Mouse (Mus musculus): Measurements from ENCODE around the gene Mreg.
"Not testable (repeated sequence)": the region's sequence is repeated elsewhere in the genome, so short reads cannot be mapped to it uniquely, and the experiment has no call there.

Mreg gene

GRCm38 (mm10) chr1:72211701-72212699 lies at the start of gene Mreg:
Mreg (minus strand) TSS chr1:72212307.
- DNase-seq: peak; percentile 59

- DNase-seq: no peak
Observed at GRCm38 (mm10) chr1:72256381-72257256, 44.5 kb upstream of the Mreg start.

- no peak for DNase-seq
Observed at GRCm38 (mm10) chr1:72255854-72256175, 43.7 kb upstream of the Mreg start.

GRCm38 (mm10) chr1:72255062-72255853 lies 43.2 kb upstream of the Mreg start:
- DNase-seq: peak; percentile 31

GRCm38 (mm10) chr1:72254545-72255061 lies 42.5 kb upstream of the Mreg start:
- DNase-seq: peak; percentile 86

- DNase-seq: peak; percentile 37
Observed at GRCm38 (mm10) chr1:72253881-72254491, 41.9 kb upstream of the Mreg start.

- DNase-seq: no peak
Observed at GRCm38 (mm10) chr1:72251806-72252205, 39.7 kb upstream of the Mreg start.

GRCm38 (mm10) chr1:72248226-72248737 lies 36.2 kb upstream of the Mreg start:
- DNase-seq: not testable (repeated sequence)

GRCm38 (mm10) chr1:72244317-72245036 lies 32.4 kb upstream of the Mreg start:
- DNase-seq: no peak

- peak; percentile 95 for DNase-seq
Observed at GRCm38 (mm10) chr1:72243656-72244316, 31.7 kb upstream of the Mreg start.

GRCm38 (mm10) chr1:72242581-72243143 lies 30.6 kb upstream of the Mreg start:
- no peak for DNase-seq

GRCm38 (mm10) chr1:72239113-72239512 lies 27.0 kb upstream of the Mreg start:
- not testable (repeated sequence) for DNase-seq

- DNase-seq: no peak
Observed at GRCm38 (mm10) chr1:72238016-72238580, 26.0 kb upstream of the Mreg start.

- DNase-seq: no peak
Observed at GRCm38 (mm10) chr1:72237007-72237775, 25.1 kb upstream of the Mreg start.

GRCm38 (mm10) chr1:72236363-72237006 lies 24.4 kb upstream of the Mreg start:
- DNase-seq: peak; percentile 72

GRCm38 (mm10) chr1:72232592-72232991 lies 20.5 kb upstream of the Mreg start:
- DNase-seq: not testable (repeated sequence)

GRCm38 (mm10) chr1:72228974-72229373 lies 16.9 kb upstream of the Mreg start:
- no peak for DNase-seq

- DNase-seq: no peak
Observed at GRCm38 (mm10) chr1:72227546-72227945, 15.4 kb upstream of the Mreg start.

Measured in right cerebral cortex, postnatal 4 days (tissue).